Mouse (Mus musculus) neural tube, embryonic 12.5 days (tissue): Measurements from ENCODE around the gene Uri1. TPM values are rescaled to one million over a fixed set of nuclear protein-coding genes. Genes with fewer than 3 reads are reported as not detected.

Experiments used
- ATAC-seq: fragments of 200-750 bp; cut with Nextera tagmentation; 2 replicates; pipeline ENCODE4 v1.8.0; 2017; ENCODE audit warnings: low read depth, mild to moderate bottlenecking, moderate TSS enrichment, moderate library complexity; ENCODE audit not compliant: low FRiP score
- H3K27ac ChIP-seq: fragments of 300-500 bp; sonication (generic); 2 replicates; pipeline ENCODE4 v1.5.1; 2016
- H3K27me3 ChIP-seq: fragments of 300-500 bp; sonication (generic); replicated peaks from 2 replicates; pipeline ENCODE4 v1.6.1; 2016; ENCODE audit warnings: mild to moderate bottlenecking
- H3K36me3 ChIP-seq: fragments of 300-500 bp; sonication (generic); 2 replicates; pipeline ENCODE4 v1.6.1; 2016; ENCODE audit warnings: mild to moderate bottlenecking
- H3K4me1 ChIP-seq: fragments of 300-500 bp; sonication (generic); 2 replicates; pipeline ENCODE4 v1.6.1; 2016
- H3K4me2 ChIP-seq: fragments of 300-500 bp; sonication (generic); replicated peaks from 2 replicates; pipeline ENCODE4 v1.6.1; 2016; ENCODE audit warnings: mild to moderate bottlenecking
- H3K4me3 ChIP-seq: fragments of 300-500 bp; sonication (generic); 2 replicates; pipeline ENCODE4 v1.5.1; 2016
- H3K9ac ChIP-seq: fragments of 300-500 bp; sonication (generic); 2 replicates; pipeline ENCODE4 v1.6.1; 2016; ENCODE audit warnings: mild to moderate bottlenecking
- H3K9me3 ChIP-seq: fragments of 300-500 bp; sonication (generic); 2 replicates; pipeline ENCODE4 v1.6.1; 2016; ENCODE audit warnings: mild to moderate bottlenecking
- WGBS: fragments of 180-500 bp; shearing (Covaris S2); methylation state at CpG from one replicate; pipeline ENCODE4 v1.1.7; 2016; 5-methylcytosine and 5-hydroxymethylcytosine counted together
- polyA plus RNA-seq: library from polyadenylated mRNA; unstranded; fragments of >200 nt; fragmentation: Nextera tagmentation; extraction: Ambion mirVana; gene quantifications from 2 replicates; pipeline ENCODE4 v1.2.1, GENCODE M21; 2016

Gene Uri1
- polyA plus RNA-seq, 1 experiment from 2014 or later, result 45.5 TPM

DNA sequence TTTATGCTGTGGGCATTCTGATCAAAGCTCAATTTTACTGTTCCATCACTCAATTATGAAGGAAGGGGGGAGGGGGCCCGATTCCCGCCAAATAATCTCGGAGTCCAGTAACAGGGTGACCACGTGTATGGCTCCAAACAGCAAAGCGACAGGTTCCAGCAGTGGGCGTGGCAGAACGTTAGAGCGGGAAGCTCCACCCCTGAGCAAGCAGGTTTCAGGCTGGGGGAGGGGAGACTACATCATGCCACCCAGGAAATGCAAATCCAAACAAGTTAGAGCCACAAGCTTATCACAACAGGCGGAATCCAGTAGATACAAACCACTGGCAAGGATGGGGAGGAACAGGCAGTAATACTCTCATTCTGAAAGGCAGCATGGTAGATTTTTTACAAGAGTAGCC lies 71.5 kb downstream of the Uri1 start:
- Histone ChIP-seq H3K4me2 (no peak overlapping the region), H3K27ac (no peak overlapping the region), H3K4me3 (no peak overlapping the region), H3K27me3 (no peaks in the 10 kb centered on the region), H3K9ac (no peak overlapping the region), H3K9me3 (no peaks in the 10 kb centered on the region), H3K36me3 (peaks cover under 1% of the 10 kb centered on the region), H3K4me1 (no peaks in the 10 kb centered on the region)
- WGBS, result 85% methylated on average over 9 of the region's 9 CpGs
- ATAC-seq, result no peak

DNA sequence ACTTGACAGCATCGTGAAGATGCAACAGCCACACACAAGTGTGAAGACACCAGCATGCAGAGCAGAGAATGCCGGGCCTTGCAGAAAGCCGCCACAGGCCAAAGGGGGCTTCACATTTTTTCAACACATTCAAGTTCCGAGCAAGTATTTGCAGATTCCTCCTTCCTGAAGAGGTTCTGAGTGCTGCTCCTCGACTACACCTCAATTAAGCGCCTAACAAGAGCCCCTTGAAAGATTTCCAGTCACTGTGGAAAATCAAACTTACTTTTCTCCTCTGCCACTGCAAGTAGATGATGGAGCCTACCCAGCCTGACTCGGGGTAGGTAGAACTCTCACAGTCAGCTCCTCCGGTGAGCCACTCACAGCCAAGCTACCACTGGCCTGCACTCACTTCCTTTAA lies 86.9 kb downstream of the Uri1 start:
- Histone ChIP-seq H3K9me3 (no peaks in the 10 kb centered on the region), H3K27ac (no peak overlapping the region), H3K9ac (no peak overlapping the region), H3K4me1 (peaks cover 28% of the 10 kb centered on the region), H3K27me3 (no peaks in the 10 kb centered on the region), H3K36me3 (peaks cover 4% of the 10 kb centered on the region; the same call in 1 of the 2 replicates), H3K4me2 (no peak overlapping the region), H3K4me3 (no peak overlapping the region)
- WGBS, result 86% methylated on average over 8 of the region's 8 CpGs
- ATAC-seq, result no peak

DNA sequence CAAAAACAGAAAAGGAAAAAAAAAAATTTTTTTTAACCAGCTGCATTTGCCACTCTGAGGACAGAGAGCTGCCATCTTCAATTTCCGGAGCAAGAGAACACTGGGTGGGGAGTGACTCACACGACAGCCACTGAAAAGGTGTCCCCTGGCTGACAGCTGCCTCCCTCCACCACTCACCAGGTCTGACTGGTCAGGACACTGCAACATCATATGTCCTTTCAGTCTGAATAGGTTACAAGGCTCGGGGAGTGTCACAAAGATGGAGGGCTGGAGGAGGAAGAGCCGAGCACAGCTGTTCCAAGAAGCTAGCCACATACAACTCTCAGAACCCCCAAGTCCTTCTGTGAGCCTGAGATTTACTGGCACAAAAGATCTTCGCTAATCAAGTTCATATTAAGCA lies 87.6 kb downstream of the Uri1 start:
- no peak overlapping the region for H3K27ac ChIP-seq
- WGBS, result 62% methylated on average over 5 of the region's 5 CpGs
- H3K9me3 ChIP-seq, result no peaks in the 10 kb centered on the region

DNA sequence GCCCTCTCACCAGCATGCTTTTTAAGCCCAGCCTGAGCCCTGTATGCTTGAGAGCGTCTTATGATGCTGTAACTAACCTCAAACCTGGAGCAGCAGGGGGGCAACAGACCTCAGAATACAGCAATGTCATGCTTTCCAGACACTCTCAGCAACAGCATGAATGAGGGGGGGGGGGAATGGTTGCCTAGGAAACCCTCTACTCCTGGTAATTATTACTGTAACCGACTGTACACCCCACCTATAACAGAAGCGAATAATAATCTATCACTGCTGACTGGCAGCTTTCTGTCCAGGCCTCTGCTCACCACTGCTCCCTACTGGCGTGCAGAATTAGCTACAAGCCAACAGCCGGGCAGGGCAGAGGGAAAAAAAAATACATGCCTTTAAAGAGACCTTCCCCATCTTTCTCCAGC lies 88.6 kb downstream of the Uri1 start:
- no peak overlapping the region for H3K27ac ChIP-seq
- H3K9ac ChIP-seq, result no peak overlapping the region
- no peak overlapping the region for H3K4me3 ChIP-seq
- 11% methylated on average over 5 of the region's 5 CpGs for WGBS
- H3K4me1 ChIP-seq, result peaks cover 30% of the 10 kb centered on the region
- H3K9me3 ChIP-seq, result no peaks in the 10 kb centered on the region
- no peaks in the 10 kb centered on the region for H3K27me3 ChIP-seq
- no peaks in the 10 kb centered on the region for H3K36me3 ChIP-seq
- peak; percentile 63 for ATAC-seq
- no peak overlapping the region for H3K4me2 ChIP-seq

More for the DNA sequence above, 87.6 kb downstream of the Uri1 start:
- Histone ChIP-seq H3K4me3 (no peak overlapping the region), H3K27me3 (no peaks in the 10 kb centered on the region), H3K36me3 (peaks cover 4% of the 10 kb centered on the region; the same call in 1 of the 2 replicates), H3K9ac (no peak overlapping the region), H3K4me1 (peaks cover 30% of the 10 kb centered on the region), H3K4me2 (no peak overlapping the region)
- no peak for ATAC-seq

DNA sequence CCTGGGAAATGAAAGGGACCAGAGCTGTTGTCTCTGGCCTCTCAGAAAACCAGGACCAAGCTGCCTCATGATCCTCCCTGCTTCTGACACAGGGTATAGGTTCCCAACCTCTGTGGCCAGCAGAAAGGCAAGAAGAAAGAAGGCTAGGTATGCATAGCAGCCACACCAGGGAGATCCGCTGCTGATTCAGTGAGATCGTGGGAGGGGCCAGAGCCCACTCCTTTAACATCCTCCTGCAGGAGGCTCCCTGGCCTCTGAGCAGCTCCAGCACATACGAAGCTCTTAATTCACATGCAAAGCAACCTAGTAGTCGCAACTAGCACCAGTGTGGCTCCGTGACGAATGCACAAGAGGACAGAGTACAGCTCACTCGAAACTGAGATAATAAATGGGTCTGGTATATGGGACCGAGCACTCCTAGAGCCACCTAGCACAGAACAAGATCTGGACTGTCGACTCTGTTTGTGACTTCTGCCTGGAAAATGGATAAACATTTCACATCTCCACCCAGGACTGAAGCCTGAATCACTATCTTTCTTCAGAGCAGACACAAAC lies 89.5 kb downstream of the Uri1 start:
- Histone ChIP-seq H3K27ac (no peak overlapping the region), H3K4me3 (no peak overlapping the region), H3K9me3 (no peaks in the 10 kb centered on the region), H3K27me3 (no peaks in the 10 kb centered on the region), H3K36me3 (no peaks in the 10 kb centered on the region), H3K4me2 (peak overlapping the region; percentile 10), H3K4me1 (peaks cover 30% of the 10 kb centered on the region), H3K9ac (no peak overlapping the region)
- 18% methylated on average over 9 of the region's 9 CpGs for WGBS
- peak; percentile 60 for ATAC-seq

DNA sequence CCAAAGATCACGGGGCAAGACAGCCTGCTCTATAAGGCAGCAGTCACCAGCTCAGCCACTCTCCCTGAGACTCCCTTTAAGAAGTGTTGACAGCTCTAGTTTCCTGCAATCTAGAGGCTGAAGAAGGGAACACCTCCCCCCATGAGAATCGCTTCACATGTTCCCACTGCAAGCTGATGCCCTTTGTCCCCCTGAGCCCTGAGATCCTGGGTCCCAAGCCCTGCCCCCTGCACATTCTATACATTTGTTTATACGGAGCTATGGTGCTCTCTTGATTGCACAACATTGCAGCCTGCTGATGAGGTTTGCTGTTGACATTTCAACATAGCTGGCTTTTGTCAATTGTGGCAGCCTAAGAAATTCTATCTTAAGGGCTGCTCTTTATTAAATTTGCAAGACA lies 91.7 kb downstream of the Uri1 start:
- Histone ChIP-seq H3K4me2 (no peak overlapping the region), H3K9ac (no peak overlapping the region), H3K27me3 (no peaks in the 10 kb centered on the region), H3K4me3 (0 out of 2 replicates have a peak overlapping the region, but pooled peaks have one; percentile 9), H3K36me3 (no peaks in the 10 kb centered on the region), H3K9me3 (no peaks in the 10 kb centered on the region), H3K4me1 (peaks cover 30% of the 10 kb centered on the region), H3K27ac (no peak overlapping the region)
- no peak for ATAC-seq
- WGBS, result 40% methylated on average over 3 of the region's 3 CpGs

DNA sequence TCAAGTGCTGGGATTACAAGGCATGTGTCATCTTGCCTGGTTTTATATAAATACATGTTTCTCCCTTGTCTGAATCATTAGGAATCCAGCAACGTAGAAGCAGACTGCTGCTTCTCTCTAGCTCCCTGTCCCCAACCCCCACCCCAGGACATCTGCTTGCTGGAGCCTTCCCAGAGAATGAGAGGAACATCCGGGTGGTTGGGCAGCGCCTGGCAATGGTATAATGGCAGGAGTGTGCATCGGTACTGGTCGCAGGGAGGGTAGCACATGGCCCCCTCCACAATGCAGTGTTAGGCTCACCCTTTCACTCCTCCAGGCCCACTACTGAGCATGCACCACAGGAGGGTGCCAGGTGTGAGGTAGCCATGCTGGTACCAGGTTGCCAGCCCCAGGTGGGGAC lies 93.6 kb downstream of the Uri1 start:
- no peak overlapping the region for H3K27ac ChIP-seq
- WGBS, result 51% methylated on average over 5 of the region's 5 CpGs
- H3K27me3 ChIP-seq, result no peaks in the 10 kb centered on the region
- no peaks in the 10 kb centered on the region for H3K36me3 ChIP-seq
- H3K4me2 ChIP-seq, result no peak overlapping the region
- H3K4me1 ChIP-seq, result peaks cover 27% of the 10 kb centered on the region
- H3K4me3 ChIP-seq, result no peak overlapping the region
- no peak overlapping the region for H3K9ac ChIP-seq
- H3K9me3 ChIP-seq, result no peaks in the 10 kb centered on the region
- ATAC-seq, result no peak

DNA sequence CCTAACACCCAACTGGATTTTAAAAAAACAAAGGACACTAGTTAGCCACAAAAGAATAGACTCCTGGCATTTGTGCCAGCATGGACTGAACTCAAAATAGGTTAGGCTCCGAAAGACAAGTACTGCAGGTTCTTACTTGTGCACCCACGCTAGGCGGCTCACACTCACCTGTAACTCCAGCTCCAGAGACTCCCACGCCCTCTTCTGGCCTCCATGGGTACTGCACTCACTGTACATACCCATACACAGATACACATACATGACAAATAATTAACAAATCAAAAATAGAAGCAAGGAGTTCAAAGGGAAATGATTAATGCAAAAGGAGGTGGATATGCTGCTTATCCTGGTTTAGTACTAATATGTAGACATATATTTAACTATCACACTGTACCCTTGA lies 100.4 kb downstream of the Uri1 start:
- WGBS, result 78% methylated on average over 4 of the region's 4 CpGs
- Histone ChIP-seq H3K4me3 (no peak overlapping the region), H3K36me3 (no peaks in the 10 kb centered on the region), H3K4me2 (no peak overlapping the region), H3K4me1 (peaks cover 5% of the 10 kb centered on the region; the same call in 1 of the 2 replicates), H3K9me3 (peaks cover 3% of the 10 kb centered on the region; the same call in 1 of the 2 replicates), H3K9ac (no peak overlapping the region), H3K27ac (no peak overlapping the region), H3K27me3 (no peaks in the 10 kb centered on the region)
- no peak for ATAC-seq

DNA sequence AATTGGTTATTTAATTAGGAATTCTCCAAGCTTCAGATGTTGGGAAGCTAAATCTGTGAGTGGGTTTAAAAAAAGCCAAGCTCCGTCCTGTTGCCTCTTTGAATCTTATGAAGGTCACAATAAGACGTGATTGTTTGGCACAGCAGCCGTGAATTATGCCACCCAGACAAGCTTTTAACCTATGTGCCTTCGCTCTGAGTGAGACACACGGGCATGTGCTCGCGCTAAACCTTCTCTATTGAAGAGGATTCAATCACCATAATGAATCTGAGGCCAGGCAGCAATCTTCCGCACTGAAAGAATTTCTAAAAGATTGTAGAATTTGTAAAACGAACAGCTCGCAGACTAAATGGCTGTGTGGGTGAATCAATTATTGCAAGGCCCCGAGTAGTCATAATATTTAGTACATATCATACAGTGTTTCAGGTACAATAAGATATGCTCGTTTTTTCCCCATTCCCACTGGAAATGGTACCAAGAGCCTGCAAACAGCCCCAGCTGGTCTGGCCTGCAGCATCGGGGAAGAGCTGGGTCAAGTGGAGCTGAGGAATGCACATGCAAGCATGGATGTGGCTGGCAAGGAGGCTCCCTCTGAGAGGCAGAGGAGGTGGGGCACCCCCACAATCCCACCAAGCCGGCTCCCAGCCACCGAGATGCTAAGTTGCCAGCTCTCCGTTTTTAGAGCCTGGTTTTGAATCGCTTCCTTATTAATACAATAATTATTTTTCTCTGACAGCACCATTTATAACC lies 101.5 kb downstream of the Uri1 start:
- no peaks in the 10 kb centered on the region for H3K36me3 ChIP-seq
- H3K9me3 ChIP-seq, result peaks cover 3% of the 10 kb centered on the region; the same call in 1 of the 2 replicates
- no peak overlapping the region for H3K9ac ChIP-seq
- no peak overlapping the region for H3K27ac ChIP-seq
- no peak for ATAC-seq
- H3K4me1 ChIP-seq, result peaks cover 5% of the 10 kb centered on the region; the same call in 1 of the 2 replicates
- H3K27me3 ChIP-seq, result no peaks in the 10 kb centered on the region
- no peak overlapping the region for H3K4me3 ChIP-seq
- H3K4me2 ChIP-seq, result no peak overlapping the region
- WGBS, result 62% methylated on average over 17 of the region's 17 CpGs

DNA sequence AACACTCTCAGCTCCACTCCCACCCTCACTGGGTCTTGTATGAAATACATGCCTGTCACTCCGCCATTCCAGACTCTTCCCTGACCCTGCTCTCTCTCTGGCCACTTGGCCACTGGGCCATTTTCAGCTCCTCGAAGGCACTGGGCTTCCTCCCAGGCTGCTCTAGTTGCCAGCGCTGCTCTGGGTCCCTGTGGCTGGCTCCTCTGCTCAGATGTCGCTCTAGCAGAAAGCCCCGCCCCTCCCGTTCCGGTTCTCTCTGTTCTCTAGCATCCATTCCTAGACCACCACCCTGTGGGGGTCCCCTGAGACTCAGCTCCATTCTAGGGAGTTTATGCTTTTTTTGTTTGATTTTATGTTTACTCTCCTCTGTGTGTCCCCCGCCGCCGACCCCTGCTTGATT lies 104.4 kb downstream of the Uri1 start:
- H3K4me2 ChIP-seq, result no peak overlapping the region
- H3K27ac ChIP-seq, result no peak overlapping the region
- peaks cover 3% of the 10 kb centered on the region; the same call in 1 of the 2 replicates for H3K9me3 ChIP-seq
- H3K9ac ChIP-seq, result no peak overlapping the region
- no peaks in the 10 kb centered on the region for H3K27me3 ChIP-seq
- no peak overlapping the region for H3K4me3 ChIP-seq
- peaks cover 5% of the 10 kb centered on the region; the same call in 1 of the 2 replicates for H3K4me1 ChIP-seq
- H3K36me3 ChIP-seq, result no peaks in the 10 kb centered on the region
- WGBS, result 58% methylated on average over 10 of the region's 10 CpGs
- ATAC-seq, result no peak

DNA sequence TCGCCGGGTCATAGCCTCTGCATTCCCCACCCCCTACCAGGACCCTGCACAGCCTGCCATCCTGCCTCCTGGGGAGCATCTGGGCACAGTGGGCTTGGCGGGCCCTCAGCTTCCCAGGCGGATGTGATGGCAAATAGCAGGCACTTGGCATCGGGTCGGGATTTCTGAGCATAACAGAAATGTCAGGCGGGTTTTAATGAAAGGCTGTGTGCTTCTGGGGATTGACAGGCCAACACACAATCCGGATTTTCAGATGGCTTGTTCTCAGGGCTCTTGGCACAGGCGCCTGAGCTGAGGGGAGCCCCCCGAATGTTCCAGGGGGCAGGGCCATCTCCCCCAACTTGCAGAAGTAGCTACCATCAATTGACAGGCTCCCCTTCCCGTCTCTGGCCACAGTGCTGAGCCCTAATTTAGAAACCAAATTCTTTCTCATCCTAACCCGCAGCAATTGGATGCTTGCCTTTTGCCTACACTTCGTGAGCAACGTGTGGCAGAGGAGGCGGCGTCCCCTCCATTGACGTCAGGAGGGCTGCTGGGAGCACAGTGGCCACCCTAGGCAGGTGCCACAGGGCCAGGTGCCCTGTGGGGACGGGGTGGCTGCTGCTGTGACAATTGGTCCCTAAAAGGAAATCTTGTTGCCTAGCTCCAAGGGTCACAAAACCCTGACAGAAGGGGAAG lies 106.5 kb downstream of the Uri1 start:
- H3K4me2 ChIP-seq, result no peak overlapping the region
- ATAC-seq, result no peak
- H3K9ac ChIP-seq, result no peak overlapping the region
- no peak overlapping the region for H3K4me3 ChIP-seq
- WGBS, result 75% methylated on average over 18 of the region's 18 CpGs
- no peak overlapping the region for H3K27ac ChIP-seq
- no peaks in the 10 kb centered on the region for H3K9me3 ChIP-seq
- no peaks in the 10 kb centered on the region for H3K27me3 ChIP-seq
- peaks cover under 1% of the 10 kb centered on the region; the same call in 1 of the 2 replicates for H3K4me1 ChIP-seq
- no peaks in the 10 kb centered on the region for H3K36me3 ChIP-seq

DNA sequence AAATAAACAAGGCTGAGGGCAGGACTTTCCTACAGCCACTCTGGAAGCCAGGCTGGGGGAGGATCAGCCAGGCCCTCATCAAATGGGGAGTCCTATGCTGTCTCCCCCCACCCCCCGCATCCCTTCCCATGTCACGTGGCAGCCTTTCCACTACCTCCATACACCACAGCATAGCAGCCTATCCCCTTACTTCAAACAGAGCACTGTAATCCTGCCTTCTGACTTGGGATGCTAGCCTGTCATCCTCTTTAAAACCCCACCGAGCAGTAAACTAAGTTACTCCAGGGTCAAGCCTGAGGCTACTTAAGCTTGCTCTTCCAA lies 111.6 kb downstream of the Uri1 start:
- Histone ChIP-seq H3K27ac (no peak overlapping the region), H3K36me3 (no peaks in the 10 kb centered on the region), H3K9me3 (no peaks in the 10 kb centered on the region), H3K4me3 (no peak overlapping the region), H3K4me1 (peaks cover 6% of the 10 kb centered on the region), H3K27me3 (no peaks in the 10 kb centered on the region), H3K4me2 (no peak overlapping the region), H3K9ac (no peak overlapping the region)
- WGBS, result 55% methylated on average over 3 of the region's 3 CpGs
- no peak for ATAC-seq
